Mouse (Mus musculus) liver, adult 2 months (tissue): ENCODE measurements at regions not wholly inside any gene's neighbourhood (a gene's known extent, or its start where the extent isn't known, plus 50 kb on each side); places are given as distances from the start of the nearest gene placed in this dataset.

ENCODE experiments used
- DNase-seq: peaks from one replicate; pipeline ENCODE4 v3.0.0-alpha.2; 2011; ENCODE audit warnings: low read depth, low spot score; ENCODE audit errors: extremely low read depth
- H3K27ac ChIP-seq: fragments of 200-500 bp; replicated peaks from 2 replicates; pipeline ENCODE4 v1.5.1; 2012; ENCODE audit warnings: low read depth, mild to moderate bottlenecking, control low read depth, inconsistent platforms, low read length; ENCODE audit not compliant: insufficient read depth
- H3K27me3 ChIP-seq: fragments of 200-500 bp; 2 replicates; pipeline ENCODE4 v1.6.1; 2012; ENCODE audit warnings: mild to moderate bottlenecking, moderate library complexity, low read length, inconsistent platforms; ENCODE audit not compliant: control insufficient read depth, insufficient read depth
- H3K36me3 ChIP-seq: fragments of 200-500 bp; 2 replicates; pipeline ENCODE4 v1.6.1; 2012; ENCODE audit warnings: low read length, inconsistent platforms; ENCODE audit not compliant: control insufficient read depth, insufficient read depth
- H3K4me1 ChIP-seq: fragments of 200-500 bp; 2 replicates; pipeline ENCODE4 v1.6.1; 2011; ENCODE audit warnings: low read length; ENCODE audit not compliant: control insufficient read depth, insufficient read depth
- H3K4me3 ChIP-seq: fragments of 200-500 bp; 2 replicates; pipeline ENCODE4 v1.5.1; 2011; ENCODE audit warnings: low read depth, mild to moderate bottlenecking, control low read depth, low read length, moderate library complexity; ENCODE audit not compliant: insufficient read depth
- H3K79me2 ChIP-seq: fragments of 200-500 bp; 2 replicates; pipeline ENCODE4 v1.6.1; 2012; ENCODE audit warnings: inconsistent platforms, mild to moderate bottlenecking, low read length, moderate library complexity; ENCODE audit not compliant: control insufficient read depth, insufficient read depth
- H3K9ac ChIP-seq: fragments of 200-500 bp; 2 replicates; pipeline ENCODE4 v1.6.1; 2012; ENCODE audit warnings: low read depth, mild to moderate bottlenecking, control low read depth, inconsistent platforms, low read length
- CTCF ChIP-seq: fragments of 200-500 bp; IDR thresholded peaks from 2 replicates; pipeline ENCODE4 v1.5.1; 2011; ENCODE audit warnings: low read depth, low read length, control low read depth
- POLR2A ChIP-seq: fragments of 200-500 bp; IDR thresholded peaks from 2 replicates; pipeline ENCODE4 v1.6.1; 2011; ENCODE audit warnings: low read length, control low read depth; ENCODE audit not compliant: insufficient read depth; ENCODE audit errors: extremely low read depth
- WGBS: fragments of 180-500 bp; shearing (Covaris S2); methylation state at CpG from one replicate; pipeline ENCODE4 v1.1.7; 2018; 5-methylcytosine and 5-hydroxymethylcytosine counted together

GRCm38 (mm10) chr4:53264501-53264900, 104.8 kb upstream of the Abca1 start:
- WGBS, result 91% methylated on average over 2 of the region's 2 CpGs

GRCm38 (mm10) chr4:53263776-53264175, 104.1 kb upstream of the Abca1 start:
- peak; percentile 75 for DNase-seq
- H3K4me1 ChIP-seq, result peaks cover 14% of the 10 kb centered on the region
- no peak overlapping the region for H3K4me3 ChIP-seq
- H3K27ac ChIP-seq, result no peak overlapping the region
- H3K79me2 ChIP-seq, result no peaks in the 10 kb centered on the region
- WGBS, result 22% methylated on average over 13 of the region's 13 CpGs
- H3K36me3 ChIP-seq, result no peaks in the 10 kb centered on the region
- H3K27me3 ChIP-seq, result no peaks in the 10 kb centered on the region
- no peak overlapping the region for H3K9ac ChIP-seq
- peak; percentile 30; the same call in 1 of the 2 replicates for TF ChIP-seq CTCF
- TF ChIP-seq POLR2A, result no peak

More at GRCm38 (mm10) chr4:53264501-53264900, 104.8 kb upstream of the Abca1 start:
- Histone ChIP-seq H3K27ac (no peak overlapping the region), H3K27me3 (no peaks in the 10 kb centered on the region), H3K79me2 (no peaks in the 10 kb centered on the region), H3K4me3 (no peak overlapping the region), H3K9ac (no peak overlapping the region), H3K4me1 (peaks cover 11% of the 10 kb centered on the region), H3K36me3 (no peaks in the 10 kb centered on the region)
- TF ChIP-seq POLR2A, result no peak
- no peak for TF ChIP-seq CTCF
- DNase-seq, result no peak

- H3K27me3 ChIP-seq, result no peaks in the 10 kb centered on the region
- 24% methylated on average over 5 of the region's 5 CpGs for WGBS
Observed at GRCm38 (mm10) chr4:53262466-53262865, 102.8 kb upstream of the Abca1 start.

DNA sequence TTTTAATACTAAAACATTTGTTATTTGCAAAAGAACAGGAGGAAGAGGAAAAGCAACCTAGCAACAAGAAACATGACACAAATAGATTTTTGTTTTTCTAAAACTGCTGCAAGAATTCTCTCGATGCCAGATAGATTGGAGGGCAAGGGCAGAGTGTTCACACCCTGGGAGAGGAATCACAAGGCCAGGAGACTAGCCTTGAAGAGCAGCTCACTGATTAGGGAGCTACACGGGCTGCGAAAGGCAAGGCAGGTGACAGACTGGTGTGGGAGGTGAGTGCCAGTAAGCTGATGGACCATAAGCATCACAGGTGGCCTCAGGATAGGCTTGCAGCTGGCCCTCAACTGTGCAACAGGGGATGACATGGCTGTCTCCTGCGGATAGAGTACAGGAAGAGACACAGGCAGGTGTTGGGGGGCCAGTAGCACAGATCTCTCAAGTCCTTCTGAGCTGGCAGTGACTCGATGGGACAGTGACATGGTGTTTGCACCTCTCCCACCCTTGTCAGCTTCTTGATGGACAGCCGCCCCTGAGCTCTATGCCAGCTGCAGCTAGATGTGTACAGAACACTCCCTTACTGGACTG, 102.0 kb upstream of the Abca1 start:
- no peaks in the 10 kb centered on the region for H3K36me3 ChIP-seq
- 70% methylated on average over 6 of the region's 6 CpGs for WGBS
- no peak overlapping the region for H3K4me3 ChIP-seq
- H3K27ac ChIP-seq, result no peak overlapping the region
- no peaks in the 10 kb centered on the region for H3K79me2 ChIP-seq
- peaks cover 14% of the 10 kb centered on the region for H3K4me1 ChIP-seq
- H3K27me3 ChIP-seq, result no peaks in the 10 kb centered on the region
- TF ChIP-seq POLR2A, result no peak
- no peak for TF ChIP-seq CTCF
- no peak for DNase-seq
- no peak overlapping the region for H3K9ac ChIP-seq

More at GRCm38 (mm10) chr4:53262466-53262865, 102.8 kb upstream of the Abca1 start:
- no peak overlapping the region for H3K9ac ChIP-seq
- H3K27ac ChIP-seq, result no peak overlapping the region
- no peak overlapping the region for H3K4me3 ChIP-seq
- TF ChIP-seq POLR2A (no peak), CTCF (no peak)
- peaks cover 14% of the 10 kb centered on the region for H3K4me1 ChIP-seq
- peak; percentile 84 for DNase-seq
- H3K79me2 ChIP-seq, result no peaks in the 10 kb centered on the region
- H3K36me3 ChIP-seq, result no peaks in the 10 kb centered on the region

DNA sequence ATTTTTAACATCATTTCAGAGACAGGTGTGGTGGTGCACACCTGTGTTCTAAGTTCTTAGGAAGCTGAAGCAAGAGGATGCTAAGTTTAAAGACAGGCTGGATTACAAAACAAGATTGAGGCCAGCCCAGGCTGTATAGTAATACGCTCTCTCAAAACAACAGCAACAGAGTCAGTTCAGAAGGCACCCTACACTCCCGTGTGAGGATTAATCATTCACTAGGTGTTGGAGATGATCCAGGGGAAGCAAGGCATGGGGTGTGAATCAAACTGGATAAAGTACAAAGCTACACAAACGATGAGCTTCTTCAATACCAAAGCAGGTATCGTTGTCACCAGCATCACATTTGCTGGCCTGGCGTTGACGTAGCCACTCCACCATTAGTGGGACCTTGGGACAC, 99.3 kb upstream of the Abca1 start:
- DNase-seq, result peak; percentile 94
- Histone ChIP-seq H3K27me3 (no peaks in the 10 kb centered on the region), H3K79me2 (no peaks in the 10 kb centered on the region), H3K27ac (no peak overlapping the region), H3K36me3 (no peaks in the 10 kb centered on the region), H3K9ac (no peak overlapping the region), H3K4me1 (peaks cover 14% of the 10 kb centered on the region), H3K4me3 (no peak overlapping the region)
- TF ChIP-seq CTCF (no peak), POLR2A (no peak)
- 27% methylated on average over 6 of the region's 6 CpGs for WGBS

GRCm38 (mm10) chr4:53256996-53257395, 97.3 kb upstream of the Abca1 start:
- DNase-seq, result no peak
- Histone ChIP-seq H3K4me1 (peaks cover 3% of the 10 kb centered on the region; the same call in 1 of the 2 replicates), H3K36me3 (no peaks in the 10 kb centered on the region), H3K27me3 (no peaks in the 10 kb centered on the region), H3K4me3 (no peak overlapping the region), H3K9ac (no peak overlapping the region), H3K27ac (no peak overlapping the region), H3K79me2 (no peaks in the 10 kb centered on the region)
- WGBS, result 86% methylated on average over 5 of the region's 5 CpGs
- TF ChIP-seq POLR2A, result no peak
- no peak for TF ChIP-seq CTCF
